Mouse (Mus musculus) megakaryocyte progenitor cell, adult 5-6 weeks (primary cell): Measurements from ENCODE around the gene Zc3h14. TPM values are rescaled to one million over a fixed set of nuclear protein-coding genes. Genes with fewer than 3 reads are reported as not detected.
A peak's percentile ranks its signal among the peaks of the same experiment; 100 is the strongest.

Experiments
- ATAC-seq: replicated peaks from 2 replicates; pipeline ENCODE4 v1.8.0; 2016; ENCODE audit warnings: mild to moderate bottlenecking, moderate TSS enrichment, inconsistent platforms; ENCODE audit not compliant: poor library complexity
- total RNA-seq, 2 experiments: library from RNA; stranded (forward) in 1 of 2; stranded (reverse) in 1 of 2; fragments of 157-497, 149-512 nt in 1 of 2; fragments of 200-1000 nt in 1 of 2; gene quantifications; 2 replicates each; pipeline versions ENCODE4 v1.2.3 to v1.2.4; 2015 to 2017

The Zc3h14 gene
- total RNA-seq (2015), result 214 and 244 TPM in 2 replicates
- 105 and 126 TPM in 2 replicates for total RNA-seq (2017)

- ATAC-seq, result peak; percentile 89
These were observed at the start of gene Zc3h14 for GRCm38 (mm10) chr12:98746746-98747379. Gene Zc3h14, plus strand, starts transcription at chr12:98746964.

DNA sequence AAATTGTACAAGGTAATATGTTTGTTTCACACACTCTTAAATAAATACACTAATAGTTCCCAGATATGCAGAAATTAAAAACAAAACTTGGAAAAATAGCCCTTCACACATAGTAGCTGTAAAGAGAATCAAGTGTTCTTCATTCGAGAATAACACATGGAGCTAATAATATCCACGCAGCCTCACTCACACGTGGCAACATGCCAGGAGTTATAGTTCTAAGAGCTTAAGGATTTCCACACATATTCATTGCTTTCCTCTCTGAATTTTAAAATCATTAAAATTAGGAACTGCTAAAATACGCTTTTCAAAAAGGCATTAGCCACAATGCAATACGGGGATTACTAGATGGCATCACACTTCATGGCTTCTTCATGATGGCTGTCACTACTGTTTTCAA is 49.6 kb upstream of the Zc3h14 start:
- no peak for ATAC-seq

DNA sequence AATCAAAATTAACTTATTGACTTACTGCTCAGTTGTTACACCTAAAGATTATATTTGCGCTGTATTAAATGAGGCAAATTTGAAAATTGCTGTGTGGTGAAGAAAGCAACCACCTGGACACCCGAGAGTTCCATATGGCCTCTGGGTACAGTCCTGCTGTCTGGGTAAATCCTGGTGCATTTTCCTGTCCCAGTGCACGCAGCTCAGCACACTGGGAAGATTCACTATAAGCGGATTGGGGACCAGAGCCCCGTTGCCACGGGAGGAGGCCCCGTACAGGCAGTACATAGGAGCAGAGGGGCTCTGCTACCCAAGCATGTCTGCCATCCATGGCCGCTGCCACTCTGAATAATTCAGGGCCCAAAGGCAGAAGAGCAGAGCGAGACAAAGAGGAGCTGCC is 45.2 kb upstream of the Zc3h14 start:
- no peak for ATAC-seq

- 0 out of 2 replicates have a peak, but pooled peaks have one; percentile 26 for ATAC-seq
These were observed 43.2 kb upstream of the Zc3h14 start for GRCm38 (mm10) chr12:98703554-98703953.

GRCm38 (mm10) chr12:98703961-98704360 is 42.8 kb upstream of the Zc3h14 start:
- 0 out of 2 replicates have a peak, but pooled peaks have one; percentile 6 for ATAC-seq

DNA sequence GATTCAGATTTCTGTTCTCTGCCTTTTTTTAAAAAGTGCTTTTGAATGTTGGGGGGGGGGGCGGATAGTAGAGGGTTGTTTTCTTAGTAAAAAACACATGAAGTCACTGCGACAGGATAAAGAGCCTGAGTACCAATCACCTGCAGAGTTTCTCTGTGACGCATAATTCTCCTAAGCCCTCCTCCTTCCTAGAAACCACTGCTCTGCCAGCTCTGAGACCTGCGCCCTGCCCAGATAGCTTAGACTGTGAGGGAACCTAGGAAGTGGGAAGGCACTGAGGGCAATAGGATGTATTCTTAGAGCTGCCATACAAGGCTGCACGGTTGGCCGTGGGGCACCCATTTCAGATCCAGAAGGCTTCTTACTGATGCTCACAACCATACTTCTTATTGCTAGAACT is 33.9 kb upstream of the Zc3h14 start:
- no peak for ATAC-seq

GRCm38 (mm10) chr12:98713621-98714103 is 33.1 kb upstream of the Zc3h14 start:
- no peak for ATAC-seq

GRCm38 (mm10) chr12:98714757-98715156 is 32.0 kb upstream of the Zc3h14 start:
- ATAC-seq, result no peak

GRCm38 (mm10) chr12:98716142-98716541 is 30.6 kb upstream of the Zc3h14 start:
- ATAC-seq, result no peak

GRCm38 (mm10) chr12:98720628-98721027 is 26.1 kb upstream of the Zc3h14 start:
- no peak for ATAC-seq

- ATAC-seq, result no peak
These were observed 25.7 kb upstream of the Zc3h14 start for GRCm38 (mm10) chr12:98721030-98721429.

DNA sequence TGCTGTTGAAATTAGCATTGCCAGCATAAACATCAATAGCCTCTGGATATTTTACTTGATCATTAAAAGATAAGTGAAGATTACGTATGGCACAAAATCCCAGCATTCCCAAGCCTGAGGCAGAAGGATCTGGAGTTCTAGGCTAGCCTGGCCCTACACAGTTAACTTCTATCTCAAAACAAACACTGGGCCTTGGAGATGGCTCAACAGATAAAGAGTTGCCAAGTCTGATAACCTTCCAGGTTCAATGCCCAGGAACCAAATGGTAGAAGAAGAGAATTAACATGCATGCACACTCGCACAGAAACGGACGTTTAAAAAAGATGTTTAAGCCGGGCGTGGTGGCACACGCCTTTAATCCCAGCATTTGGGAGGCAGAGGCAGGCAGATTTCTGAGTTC is 22.5 kb upstream of the Zc3h14 start:
- no peak for ATAC-seq

DNA sequence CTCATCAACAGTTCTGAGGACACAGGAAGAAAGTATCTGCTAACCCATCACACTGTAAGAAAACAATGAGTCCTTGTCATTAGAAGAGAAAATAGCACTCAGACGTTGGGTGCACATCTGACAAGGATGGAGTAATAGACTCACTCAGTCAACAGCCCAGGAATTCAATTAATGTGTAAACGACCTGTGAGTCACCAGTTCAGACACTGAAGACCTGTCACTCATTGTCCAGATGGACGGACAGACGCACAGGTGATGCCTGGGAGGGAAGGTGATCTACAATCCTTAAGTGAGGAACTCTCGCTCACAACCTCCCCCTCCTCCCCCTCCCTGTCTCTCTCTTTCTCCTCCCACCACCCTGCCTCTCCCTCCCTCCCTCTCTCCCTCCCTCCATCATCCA is 21.8 kb upstream of the Zc3h14 start:
- no peak for ATAC-seq

GRCm38 (mm10) chr12:98726078-98726477 is 20.7 kb upstream of the Zc3h14 start:
- ATAC-seq, result no peak

GRCm38 (mm10) chr12:98727186-98727585 is 19.6 kb upstream of the Zc3h14 start:
- ATAC-seq, result no peak

DNA sequence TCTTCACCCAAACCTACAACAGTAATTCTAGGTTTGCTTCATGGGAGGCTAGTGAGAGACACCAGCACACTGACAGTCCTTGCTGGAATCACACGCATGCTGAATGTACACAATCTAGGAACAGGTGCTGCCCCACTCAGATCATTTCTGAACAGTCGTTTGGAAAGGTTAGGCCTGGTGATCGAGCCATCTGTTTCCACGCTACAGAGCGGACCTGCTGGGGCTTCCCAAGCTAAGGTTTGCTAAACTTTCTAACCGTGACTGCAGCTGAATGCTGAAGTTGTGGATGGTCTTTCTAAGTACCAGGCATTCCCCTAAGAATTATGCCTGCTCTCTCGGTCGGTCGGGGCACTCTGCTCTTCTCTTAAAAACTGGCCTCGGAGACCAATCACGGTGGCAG is 16.1 kb upstream of the Zc3h14 start:
- ATAC-seq, result no peak

DNA sequence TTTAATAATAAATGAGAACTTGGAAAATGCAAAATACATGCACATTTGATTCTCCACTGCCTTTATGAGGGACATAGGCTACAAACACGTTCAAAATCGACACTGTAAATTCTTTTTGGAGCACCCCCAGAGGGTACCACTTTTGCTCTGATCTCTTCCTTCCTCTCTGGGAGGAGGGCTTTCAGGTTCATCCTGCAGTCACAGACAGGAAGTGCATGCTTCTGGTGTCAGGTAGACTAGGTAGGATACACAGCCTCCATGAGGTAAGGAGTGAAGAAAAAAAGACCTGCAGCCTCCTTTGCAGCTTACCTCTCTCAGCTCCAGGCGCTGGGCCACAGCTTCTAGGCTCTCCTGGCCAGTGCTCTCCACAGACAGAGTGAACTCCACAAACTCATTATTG is 13.6 kb upstream of the Zc3h14 start:
- ATAC-seq, result no peak

- ATAC-seq, result peak; percentile 24
These were observed 13.0 kb upstream of the Zc3h14 start for GRCm38 (mm10) chr12:98733776-98734175.

DNA sequence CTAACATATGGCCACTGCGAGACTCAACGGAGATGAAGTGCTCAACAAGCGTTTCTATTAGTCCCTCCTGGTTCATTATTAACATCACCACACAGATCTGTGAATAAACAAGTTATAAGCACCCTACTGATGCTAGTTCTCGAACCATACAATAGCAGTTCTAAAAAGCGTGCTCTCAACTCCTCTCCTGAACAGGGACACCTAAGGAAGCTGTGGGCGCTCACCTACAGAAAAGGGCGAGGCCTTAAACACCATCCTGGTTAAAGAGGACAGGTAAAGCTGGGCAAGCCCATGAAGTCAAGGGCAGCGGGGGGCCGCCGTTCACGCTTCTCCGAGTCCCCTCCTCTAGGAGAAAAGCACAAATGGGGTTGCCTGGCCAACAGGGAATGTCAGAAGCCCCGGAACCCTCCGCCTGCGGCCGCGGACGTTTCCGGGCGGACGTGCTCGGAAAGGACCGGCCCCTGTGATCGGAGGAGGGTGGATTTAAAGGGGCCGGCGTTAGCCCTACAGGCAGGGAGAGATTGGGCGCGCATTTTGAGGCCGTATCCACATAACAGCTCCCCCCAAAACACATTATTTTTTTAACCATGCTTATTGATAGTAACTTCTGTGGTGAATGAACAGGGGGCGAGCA is 12.4 kb upstream of the Zc3h14 start:
- ATAC-seq, result peak; percentile 87

GRCm38 (mm10) chr12:98734880-98735801 is 11.6 kb upstream of the Zc3h14 start:
- peak; percentile 5 for ATAC-seq
